Mouse (Mus musculus) bone marrow macrophage, adult 2 months (primary cell): ENCODE data around the gene Lysmd2. TPM values are rescaled to one million over a fixed set of nuclear protein-coding genes. Genes with fewer than 3 reads are reported as not detected.
A peak's percentile ranks its signal among the peaks of the same experiment; 100 is the strongest.
"Not testable (repeated sequence)": the region's sequence is repeated elsewhere in the genome, so short reads cannot be mapped to it uniquely, and the experiment has no call there.

ENCODE experiments used
- H3K27ac ChIP-seq: 2 replicates; pipeline ENCODE4 v1.5.1; 2012; ENCODE audit warnings: low read depth, low read length; ENCODE audit not compliant: insufficient read depth
- H3K4me1 ChIP-seq: 2 replicates; pipeline ENCODE4 v1.6.1; 2012; ENCODE audit warnings: low read length; ENCODE audit not compliant: control insufficient read depth, insufficient read depth
- H3K4me3 ChIP-seq: 2 replicates; pipeline ENCODE4 v1.5.1; 2012; ENCODE audit warnings: mild to moderate bottlenecking, low read length, moderate library complexity; ENCODE audit not compliant: insufficient read depth
- CTCF ChIP-seq: IDR thresholded peaks from 2 replicates; pipeline ENCODE4 v1.5.1; 2012; ENCODE audit warnings: low read depth, mild to moderate bottlenecking, low read length, moderate library complexity
- POLR2A ChIP-seq: IDR thresholded peaks from 2 replicates; pipeline ENCODE4 v1.6.1; 2012; ENCODE audit warnings: mild to moderate bottlenecking, low read depth, low read length, borderline replicate concordance
- polyA plus RNA-seq: library from polyadenylated mRNA; stranded (reverse); fragments of >200 nt; gene quantifications from 2 replicates; pipeline ENCODE4 v1.2.4, GENCODE M21; 2012; ENCODE audit not compliant: missing spikeins, insufficient read depth, insufficient read length

Gene Lysmd2
- polyA plus RNA-seq, 1 experiment = not detected

DNA sequence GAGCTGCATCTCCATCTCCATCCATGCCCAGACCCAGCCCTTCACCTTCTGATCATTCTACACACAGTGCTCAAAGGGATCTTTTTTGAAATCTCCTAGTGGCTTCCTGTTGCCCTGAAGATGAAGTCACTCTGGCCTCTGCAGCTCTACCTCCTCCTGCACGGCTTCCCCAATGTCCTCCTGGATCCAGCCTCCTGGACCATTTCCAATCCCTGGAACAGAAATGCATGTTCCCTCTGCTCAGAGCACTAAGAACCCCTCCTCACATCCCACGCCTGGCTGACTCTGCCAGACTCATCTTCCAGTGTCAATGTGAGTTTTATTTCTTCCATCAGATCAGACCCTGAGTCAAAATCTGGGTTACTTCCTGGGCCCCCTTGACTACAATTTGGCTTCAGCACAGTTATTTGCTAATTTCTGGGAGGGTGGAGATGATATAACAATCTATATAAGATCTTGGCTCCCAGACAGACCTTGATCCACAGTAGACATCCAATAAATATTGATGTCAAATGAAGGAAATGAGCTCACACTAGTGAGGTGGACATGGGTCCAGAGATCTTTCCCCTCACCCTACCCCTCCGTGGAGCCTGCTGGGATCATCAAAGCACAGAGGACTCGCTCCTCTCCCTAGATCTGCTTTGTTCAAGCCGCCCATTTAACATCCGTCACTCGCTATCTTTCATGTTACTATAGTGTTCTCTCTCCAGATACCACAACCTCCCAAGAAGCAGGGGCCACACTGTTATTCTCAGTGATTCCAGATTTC lies 25.2 kb upstream of the Lysmd2 start:
- Histone ChIP-seq H3K4me3 (no peak overlapping the region), H3K27ac (no peak overlapping the region), H3K4me1 (no peaks in the 10 kb centered on the region)
- no peak for TF ChIP-seq CTCF
- no peak for TF ChIP-seq POLR2A

DNA sequence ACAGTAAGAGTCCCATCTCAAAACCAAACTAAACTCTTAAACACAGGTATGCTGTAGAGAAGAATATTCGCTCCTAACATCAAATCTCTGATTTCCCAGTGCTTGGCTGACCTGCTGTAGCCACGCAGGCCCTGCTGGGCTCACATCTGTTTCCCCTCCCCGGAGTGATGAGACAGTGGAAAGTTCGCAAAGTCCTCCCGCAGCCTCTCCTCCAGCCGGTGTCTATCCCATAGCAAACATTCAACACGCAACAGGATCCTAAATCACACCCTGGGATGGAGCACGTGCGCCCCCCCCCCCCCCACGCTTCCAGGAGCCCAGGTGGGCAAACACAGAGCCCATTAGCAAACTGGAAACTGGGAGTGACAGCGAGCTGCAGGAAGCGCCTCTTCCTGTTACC lies 24.0 kb upstream of the Lysmd2 start:
- TF ChIP-seq CTCF = no peak
- H3K4me3 ChIP-seq = no peak overlapping the region
- no peaks in the 10 kb centered on the region for H3K4me1 ChIP-seq
- no peak overlapping the region for H3K27ac ChIP-seq

DNA sequence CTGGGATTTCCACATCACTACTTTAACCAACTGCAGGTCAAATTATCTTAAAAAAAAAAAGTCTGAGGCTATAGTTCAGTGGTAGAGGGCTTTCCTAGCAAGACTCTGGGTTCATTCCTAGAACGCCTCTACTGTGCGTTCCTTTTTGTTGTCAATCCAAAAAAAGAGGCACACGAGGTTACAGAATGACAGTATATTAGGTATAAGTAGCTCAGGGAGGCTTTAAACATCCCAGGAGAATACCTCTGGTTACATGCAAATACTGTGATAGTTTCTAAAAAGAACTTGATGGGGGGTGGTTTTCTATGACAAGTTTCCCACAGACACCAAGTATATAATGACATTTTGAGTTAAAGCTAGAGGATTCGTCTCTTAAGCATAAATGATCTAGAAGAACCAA lies 18.0 kb upstream of the Lysmd2 start:
- Histone ChIP-seq H3K27ac (no peak overlapping the region), H3K4me3 (no peak overlapping the region), H3K4me1 (no peaks in the 10 kb centered on the region)
- TF ChIP-seq CTCF (no peak), POLR2A (no peak)

DNA sequence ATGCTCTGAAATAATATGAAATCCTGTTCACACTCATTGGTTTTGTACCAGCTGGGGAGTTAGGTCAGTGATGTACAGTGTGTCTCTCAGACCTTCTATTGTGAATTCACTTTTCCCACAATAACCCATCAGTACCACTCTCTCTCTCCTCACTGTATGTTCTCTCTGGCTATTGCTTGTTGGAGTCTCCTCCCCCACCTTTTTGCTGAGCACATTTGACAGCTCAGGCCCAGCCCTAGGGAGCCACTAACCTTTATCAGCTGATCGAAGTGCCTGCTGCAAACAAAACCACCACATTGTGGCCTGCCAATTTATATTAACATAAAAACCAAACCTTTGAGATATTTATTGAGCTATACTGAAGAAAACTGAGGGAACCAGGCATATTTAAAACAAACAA lies 16.0 kb upstream of the Lysmd2 start:
- no peak for TF ChIP-seq POLR2A
- no peak for TF ChIP-seq CTCF
- no peaks in the 10 kb centered on the region for H3K4me1 ChIP-seq
- H3K27ac ChIP-seq = no peak overlapping the region
- H3K4me3 ChIP-seq = no peak overlapping the region

DNA sequence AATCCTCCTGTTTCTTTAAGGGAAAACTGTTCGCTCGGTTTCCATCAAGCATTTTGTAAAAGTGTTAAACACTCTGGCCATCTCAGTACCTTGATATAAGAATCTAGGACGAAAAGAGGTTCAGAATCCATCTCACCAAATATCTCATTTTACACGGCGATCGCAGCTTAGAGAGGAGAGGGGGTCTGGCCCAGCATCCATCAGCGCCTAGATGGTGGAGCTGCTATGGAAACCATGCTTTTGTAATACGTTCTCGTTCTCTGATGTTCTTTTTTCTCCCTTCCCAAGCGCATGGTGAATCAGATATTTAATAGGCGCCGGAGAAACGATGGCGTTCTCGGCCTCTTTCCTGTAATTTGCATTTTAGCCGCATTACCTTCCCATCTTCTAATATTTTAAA lies 15.6 kb upstream of the Lysmd2 start:
- Histone ChIP-seq H3K4me3 (no peak overlapping the region), H3K27ac (no peak overlapping the region), H3K4me1 (no peaks in the 10 kb centered on the region)
- TF ChIP-seq CTCF (no peak), POLR2A (no peak)

DNA sequence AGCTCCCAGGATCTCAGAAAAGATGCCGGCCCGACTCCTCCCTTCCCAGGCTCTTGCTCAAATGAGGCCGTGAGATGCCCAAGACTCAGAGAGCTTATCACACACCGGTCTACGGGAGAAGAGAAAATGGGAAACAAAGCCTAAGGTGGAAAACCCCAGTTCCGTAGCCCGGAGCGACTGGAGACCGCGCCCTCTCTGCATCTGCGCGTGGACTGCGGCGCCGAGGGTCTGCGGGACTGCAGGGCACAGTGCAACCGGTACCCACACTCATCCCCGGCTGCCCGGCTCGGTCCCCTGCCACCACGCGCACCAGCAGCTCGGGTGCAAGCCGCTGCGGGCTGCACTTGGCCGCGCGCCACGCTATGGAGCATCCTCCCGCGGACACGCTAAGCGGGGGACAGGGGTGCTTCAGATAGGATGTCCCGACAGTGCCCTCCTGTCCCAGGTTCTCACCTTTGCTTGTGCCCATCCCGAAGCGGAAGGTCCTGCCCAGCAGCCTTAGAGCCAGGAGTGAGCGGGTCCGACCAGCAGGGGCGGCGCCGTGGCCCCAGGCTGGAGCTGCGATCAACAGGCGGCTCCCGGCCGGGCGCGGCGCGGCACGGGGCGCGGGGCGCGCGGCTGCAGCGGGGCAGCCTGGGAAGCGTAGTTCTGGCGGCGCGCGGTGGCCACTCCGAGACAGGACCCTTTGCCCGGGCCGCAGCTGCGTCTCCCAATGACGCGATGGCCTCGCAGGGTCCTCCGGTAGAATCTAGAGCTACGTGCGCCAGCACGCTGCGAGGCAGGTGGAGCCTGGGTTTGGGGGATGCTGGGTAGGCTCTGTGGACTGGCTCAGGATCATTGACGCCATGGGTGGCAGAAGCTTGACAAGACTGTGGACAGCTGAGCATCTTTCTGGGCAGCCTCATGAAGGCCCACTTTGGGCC lies 14.7 kb upstream of the Lysmd2 start, which contains the start of gene Tmod2:
Gene Tmod2 (minus strand): TSS at position 755 of the 923 bp plus-strand sequence.
- Histone ChIP-seq H3K27ac (no peak within 1 kb of the TSS), H3K4me3 (peak within 1 kb of the TSS; percentile 55), H3K4me1 (no peaks in the 10 kb centered on the region)
- TF ChIP-seq POLR2A (no peak), CTCF (no peak)

DNA sequence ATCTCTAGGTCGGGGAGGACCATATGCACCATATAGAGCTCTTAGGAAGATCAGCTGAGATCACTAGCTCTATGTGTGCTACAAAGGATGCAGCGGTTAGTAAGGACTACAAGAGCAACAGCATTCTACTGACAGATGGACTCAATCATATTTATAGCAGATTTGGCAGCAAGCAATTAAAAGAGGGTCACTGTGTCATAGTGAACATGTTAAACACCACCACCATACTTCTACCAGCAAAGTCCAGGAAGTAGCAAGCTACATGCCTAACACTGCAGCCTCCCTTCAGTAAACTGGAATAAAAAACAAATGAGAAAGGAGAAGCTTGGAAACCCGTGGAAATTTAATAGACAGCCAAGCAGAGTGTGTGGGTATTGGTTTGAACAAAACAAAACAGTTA lies 9.0 kb upstream of the Lysmd2 start:
- Histone ChIP-seq H3K27ac (no peak overlapping the region), H3K4me1 (no peaks in the 10 kb centered on the region), H3K4me3 (no peak overlapping the region)
- TF ChIP-seq POLR2A (no peak), CTCF (no peak)

DNA sequence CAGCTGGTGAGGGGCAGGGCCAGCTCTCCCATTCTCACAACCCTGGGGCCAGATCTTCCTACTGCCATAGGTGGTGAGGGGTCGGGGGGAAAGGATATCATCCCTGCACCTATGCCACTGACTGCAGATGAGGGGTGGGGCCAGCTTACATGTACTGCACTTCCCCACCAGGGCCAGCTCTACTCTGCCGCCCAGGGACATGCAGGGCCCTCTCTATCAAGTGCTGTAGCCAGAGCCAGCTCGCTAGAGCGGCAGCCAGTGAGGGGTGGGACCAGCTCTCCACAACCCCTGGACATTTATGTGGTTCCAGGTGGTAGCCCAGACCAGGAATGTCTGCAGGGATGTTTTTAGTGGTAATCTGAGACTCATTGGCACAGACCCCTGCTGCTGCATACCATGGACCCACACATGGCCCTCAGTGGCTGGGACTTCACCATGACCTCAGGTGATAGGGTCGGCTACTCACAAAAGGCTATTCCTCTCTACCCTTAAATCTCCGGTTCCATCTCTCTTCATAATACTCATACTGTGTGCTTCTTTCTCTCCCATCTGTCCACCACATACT lies 6.6 kb upstream of the Lysmd2 start:
- Histone ChIP-seq H3K4me3 (no peak overlapping the region), H3K4me1 (no peaks in the 10 kb centered on the region), H3K27ac (no peak overlapping the region)
- TF ChIP-seq POLR2A = no peak
- no peak for TF ChIP-seq CTCF

DNA sequence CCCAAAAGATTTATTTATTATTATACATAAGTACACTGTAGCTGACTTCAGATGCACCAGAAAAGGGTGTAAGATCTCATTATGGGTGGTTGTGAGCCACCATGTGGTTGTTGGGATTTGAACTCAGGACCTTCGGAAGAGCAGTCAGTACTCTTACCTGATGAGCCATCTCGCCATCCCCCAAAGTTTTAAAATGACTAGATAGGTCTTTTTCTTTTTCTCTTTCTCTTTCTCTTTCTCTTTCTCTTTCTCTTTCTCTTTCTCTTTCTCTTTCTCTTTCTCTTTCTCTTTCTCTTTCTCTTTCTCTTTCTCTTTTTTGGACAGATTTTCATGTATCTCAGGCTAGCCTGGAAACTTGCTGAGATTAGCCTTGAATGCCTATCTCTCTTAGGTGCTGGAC lies 5.8 kb upstream of the Lysmd2 start:
- not testable (repeated sequence) for H3K4me1 ChIP-seq, H3K27ac ChIP-seq, H3K4me3 ChIP-seq

DNA sequence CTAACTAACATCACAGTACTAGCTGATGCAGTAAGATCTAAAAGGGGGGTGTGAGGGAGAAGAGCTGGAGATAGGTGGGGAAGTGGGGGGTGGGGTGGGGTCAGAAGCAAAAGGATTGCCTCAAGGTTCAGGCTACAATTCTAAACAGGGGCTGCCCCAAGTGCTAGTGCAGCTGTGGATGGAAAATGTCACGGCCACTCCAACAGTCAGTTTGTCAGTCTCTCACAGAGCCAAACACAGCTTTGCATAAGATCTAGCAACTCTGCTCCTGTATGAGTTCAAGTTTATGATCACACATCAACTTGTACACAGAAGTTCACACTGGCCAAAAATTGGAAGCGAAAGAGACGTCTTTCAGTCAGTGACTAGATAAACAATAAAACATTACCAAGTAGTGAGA lies 4.1 kb upstream of the Lysmd2 start:
- Histone ChIP-seq H3K27ac (no peak overlapping the region), H3K4me1 (no peaks in the 10 kb centered on the region), H3K4me3 (no peak overlapping the region)
- no peak for TF ChIP-seq CTCF
